Mouse (Mus musculus): ENCODE measurements around the gene Tmem41b. TPM values are rescaled to one million over a fixed set of nuclear protein-coding genes. Genes with fewer than 3 reads are reported as not detected.
"Not testable (repeated sequence)": the region's sequence is repeated elsewhere in the genome, so short reads cannot be mapped to it uniquely, and the experiment has no call there.

Tmem41b gene
- 19.8 and 39.7 TPM in 2 replicates for polyA plus RNA-seq (2012; rRNA removed)

DNA sequence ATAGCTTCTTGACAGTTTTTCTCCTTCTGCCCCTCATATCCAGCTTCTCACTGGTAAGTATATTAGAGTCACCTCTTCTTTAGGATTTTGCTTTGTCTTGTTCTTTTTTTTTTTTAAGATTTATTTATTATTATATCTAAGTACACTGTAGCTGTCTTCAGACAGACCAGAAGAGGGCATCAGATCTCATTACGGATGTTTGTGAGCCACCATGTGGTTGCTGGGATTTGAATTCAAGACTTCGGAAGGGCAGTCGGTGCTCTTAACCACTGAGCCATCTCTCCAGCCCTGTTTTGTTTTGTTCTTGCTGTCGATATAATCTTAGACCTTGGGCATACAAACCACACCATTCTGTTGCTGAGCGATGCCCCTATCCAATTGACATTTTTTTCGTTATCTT, at the start of gene Tmem41b:
TSS of gene Tmem41b (minus strand) at position 155 of the 400 bp plus-strand sequence.
- Histone ChIP-seq H3K27ac (ENCODE audit: insufficient read depth, low read depth, low read length) (peak within 1 kb of the TSS; percentile 84), H3K4me3 (ENCODE audit: low read depth, low read length) (peak within 1 kb of the TSS; percentile 74)
- H3K36me3 ChIP-seq (ENCODE audit: control insufficient read depth, insufficient read depth, low read length); H3K4me1 ChIP-seq (ENCODE audit: control insufficient read depth, insufficient read depth, insufficient read length, low read length); H3K27me3 ChIP-seq (ENCODE audit: control insufficient read depth, insufficient read depth, low read length): not testable (repeated sequence)
- 29% methylated on average over 6 of the region's 6 CpGs for WGBS

DNA sequence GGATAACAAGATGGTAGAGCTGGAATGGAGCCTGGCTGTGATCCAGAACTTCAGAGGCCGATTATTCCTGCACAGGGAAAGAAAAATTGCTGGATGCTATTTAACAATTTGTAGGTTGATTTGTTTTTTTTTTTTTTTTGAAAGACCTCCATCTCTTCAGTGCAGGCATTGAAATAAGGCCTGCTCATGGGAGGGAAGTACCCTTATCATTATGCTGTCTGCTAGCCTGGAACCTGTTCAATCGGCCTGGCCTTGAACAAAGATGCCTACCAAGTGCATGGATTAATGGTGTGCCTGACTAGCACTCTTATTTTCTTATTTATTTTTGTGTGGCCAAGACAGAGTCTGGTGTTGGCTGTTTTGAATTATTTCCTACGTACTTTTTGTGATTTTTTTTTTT, 43.6 kb upstream of the Tmem41b start:
- TF ChIP-seq CTCF (IDR thresholded peaks at IDR 0.05; ENCODE audit: extremely low read depth, insufficient read length, insufficient replicate concordance, low read depth, low read length), result no peak
- TF ChIP-seq POLR2A (IDR thresholded peaks at IDR 0.05; ENCODE audit: low read depth, low read length), result no peak
- Histone ChIP-seq H3K4me1 (ENCODE audit: control insufficient read depth, insufficient read depth, insufficient read length, low read length) (no peaks in the 10 kb centered on the region), H3K36me3 (ENCODE audit: control insufficient read depth, insufficient read depth, low read length) (peaks cover 31% of the 10 kb centered on the region), H3K27me3 (ENCODE audit: control insufficient read depth, insufficient read depth, low read length) (no peaks in the 10 kb centered on the region), H3K4me3 (ENCODE audit: low read depth, low read length) (no peak overlapping the region), H3K27ac (ENCODE audit: insufficient read depth, low read depth, low read length) (no peak overlapping the region)
- WGBS, result 66% methylated on average over 3 of the region's 3 CpGs

DNA sequence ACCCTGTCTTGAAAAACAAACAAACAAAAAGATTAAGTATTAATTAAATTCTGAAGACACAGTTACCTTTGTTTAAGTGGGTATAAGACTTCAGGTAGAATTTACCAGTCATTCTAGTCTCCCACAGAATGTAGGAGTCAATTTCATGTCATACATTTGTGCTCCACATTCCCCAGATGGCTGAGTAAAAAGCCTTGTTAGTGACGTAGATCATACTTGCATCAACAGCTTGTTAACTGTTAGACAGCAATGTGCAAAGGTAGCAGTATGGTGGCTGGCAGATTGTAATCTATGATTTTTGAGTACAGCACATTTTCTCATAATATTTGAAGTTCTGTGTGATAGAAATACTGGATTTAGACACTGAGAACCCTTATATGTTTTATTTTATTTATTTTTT, 42.1 kb upstream of the Tmem41b start:
- TF ChIP-seq POLR2A (IDR thresholded peaks at IDR 0.05; ENCODE audit: low read depth, low read length) (no peak), CTCF (IDR thresholded peaks at IDR 0.05; ENCODE audit: extremely low read depth, insufficient read length, insufficient replicate concordance, low read depth, low read length) (no peak)

DNA sequence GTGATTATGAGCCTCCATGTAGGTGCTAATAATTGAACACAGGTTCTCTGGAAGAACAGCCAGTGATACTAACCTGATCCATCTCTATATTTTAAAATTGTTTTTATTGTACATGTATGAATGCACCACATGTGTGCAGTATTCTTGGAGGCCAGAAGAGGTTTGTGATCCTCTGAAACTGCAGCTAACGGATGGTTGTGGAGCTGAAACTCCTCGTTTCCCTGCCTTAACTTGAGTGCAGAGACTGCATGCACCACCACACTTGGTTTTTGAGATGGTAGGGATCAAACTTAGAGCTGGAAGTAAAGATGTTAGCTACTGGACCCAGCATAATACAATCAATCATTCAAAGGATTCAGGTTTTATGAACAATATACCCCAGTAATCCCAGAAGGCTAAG, 39.9 kb upstream of the Tmem41b start:
- TF ChIP-seq POLR2A (IDR thresholded peaks at IDR 0.05; ENCODE audit: low read depth, low read length), result no peak
- TF ChIP-seq CTCF (IDR thresholded peaks at IDR 0.05; ENCODE audit: extremely low read depth, insufficient read length, insufficient replicate concordance, low read depth, low read length), result no peak
- WGBS, result 81% methylated on average over 2 of the region's 2 CpGs
- peaks cover 15% of the 10 kb centered on the region for H3K36me3 ChIP-seq (ENCODE audit: control insufficient read depth, insufficient read depth, low read length)
- no peak overlapping the region for H3K4me3 ChIP-seq (ENCODE audit: low read depth, low read length)
- H3K4me1 ChIP-seq (ENCODE audit: control insufficient read depth, insufficient read depth, insufficient read length, low read length), result no peaks in the 10 kb centered on the region
- H3K27me3 ChIP-seq (ENCODE audit: control insufficient read depth, insufficient read depth, low read length), result no peaks in the 10 kb centered on the region
- H3K27ac ChIP-seq (ENCODE audit: insufficient read depth, low read depth, low read length), result no peak overlapping the region

More for the DNA sequence above, 42.1 kb upstream of the Tmem41b start:
- H3K27me3 ChIP-seq (ENCODE audit: control insufficient read depth, insufficient read depth, low read length), result no peaks in the 10 kb centered on the region
- peaks cover 27% of the 10 kb centered on the region for H3K36me3 ChIP-seq (ENCODE audit: control insufficient read depth, insufficient read depth, low read length)
- no peak overlapping the region for H3K4me3 ChIP-seq (ENCODE audit: low read depth, low read length)
- H3K4me1 ChIP-seq (ENCODE audit: control insufficient read depth, insufficient read depth, insufficient read length, low read length), result no peaks in the 10 kb centered on the region
- WGBS, result 75% methylated on average over 1 of the region's 1 CpGs
- no peak overlapping the region for H3K27ac ChIP-seq (ENCODE audit: insufficient read depth, low read depth, low read length)

DNA sequence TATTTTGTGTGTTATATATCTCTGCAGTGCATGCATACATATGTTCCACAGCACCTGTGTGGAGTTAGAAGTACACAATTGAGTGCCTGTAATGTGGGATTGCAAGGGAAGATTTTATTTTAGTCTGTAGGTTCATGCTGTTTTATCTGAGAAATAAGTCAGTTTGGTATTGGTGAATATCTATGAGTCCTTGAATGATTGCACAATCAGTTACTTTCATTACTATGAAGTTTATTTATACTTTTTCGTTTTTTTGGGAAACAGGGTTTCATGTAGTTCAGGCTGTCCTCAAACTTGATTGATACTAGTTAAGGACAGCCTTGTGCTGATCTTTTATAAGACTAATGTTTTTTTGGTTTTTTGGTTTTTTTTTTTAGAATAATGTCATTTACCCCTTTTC, 36.8 kb upstream of the Tmem41b start:
- WGBS, result 70% methylated on average over 1 of the region's 1 CpGs
- H3K27me3 ChIP-seq (ENCODE audit: control insufficient read depth, insufficient read depth, low read length), result no peaks in the 10 kb centered on the region
- peaks cover 2% of the 10 kb centered on the region; the same call in 1 of the 2 replicates for H3K4me1 ChIP-seq (ENCODE audit: control insufficient read depth, insufficient read depth, insufficient read length, low read length)
- TF ChIP-seq POLR2A (IDR thresholded peaks at IDR 0.05; ENCODE audit: low read depth, low read length) (no peak), CTCF (IDR thresholded peaks at IDR 0.05; ENCODE audit: extremely low read depth, insufficient read length, insufficient replicate concordance, low read depth, low read length) (no peak)
- no peak overlapping the region for H3K27ac ChIP-seq (ENCODE audit: insufficient read depth, low read depth, low read length)
- H3K4me3 ChIP-seq (ENCODE audit: low read depth, low read length), result no peak overlapping the region
- H3K36me3 ChIP-seq (ENCODE audit: control insufficient read depth, insufficient read depth, low read length), result peaks cover 3% of the 10 kb centered on the region; the same call in 1 of the 2 replicates

DNA sequence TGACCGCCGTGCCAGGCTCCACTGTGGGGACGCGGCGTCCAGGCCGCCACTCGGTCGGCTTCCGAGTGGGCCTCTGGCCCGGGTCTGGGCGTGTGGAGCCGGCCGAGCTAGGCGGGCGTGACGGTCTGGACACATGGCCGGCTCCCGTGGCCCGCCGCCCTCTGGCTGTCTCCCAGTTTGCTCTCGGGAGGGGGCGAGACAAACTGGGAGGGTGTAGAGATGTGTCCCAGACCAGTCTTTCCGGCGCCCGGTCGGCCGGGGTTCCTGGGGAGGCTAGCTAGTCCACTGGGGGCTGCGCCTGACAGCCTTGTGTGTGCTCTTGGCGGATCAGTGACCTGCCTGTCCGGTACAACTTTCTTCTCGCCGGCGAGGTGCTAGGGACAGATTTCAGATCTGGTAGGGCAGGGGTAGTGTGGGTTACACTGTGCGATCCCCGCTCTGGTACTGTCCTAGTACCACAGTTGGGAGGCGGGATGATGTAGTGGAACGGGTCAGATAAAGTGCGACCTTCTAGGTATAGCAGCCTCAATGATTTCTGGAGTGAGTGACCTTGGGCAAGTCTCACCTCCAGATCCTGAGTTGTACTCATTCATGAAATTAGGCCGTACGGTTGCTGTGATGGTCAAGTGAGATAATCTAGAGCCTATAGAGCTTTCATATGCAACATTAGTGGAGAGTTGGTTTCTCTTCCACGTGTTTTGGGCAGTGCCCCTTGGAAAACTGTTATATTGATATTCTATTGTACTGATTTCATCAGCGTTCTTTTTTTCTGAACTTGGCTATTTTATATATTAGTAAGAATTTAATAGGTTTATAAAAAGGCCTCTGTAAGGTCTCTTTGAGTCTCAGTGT, 32.1 kb upstream of the Tmem41b start:
- under 1% methylated on average over 42 of the region's 42 CpGs for WGBS
- Histone ChIP-seq H3K27me3 (ENCODE audit: control insufficient read depth, insufficient read depth, low read length) (no peaks in the 10 kb centered on the region), H3K27ac (ENCODE audit: insufficient read depth, low read depth, low read length) (peak overlapping the region; percentile 61), H3K4me1 (ENCODE audit: control insufficient read depth, insufficient read depth, insufficient read length, low read length) (peaks cover 2% of the 10 kb centered on the region; the same call in 1 of the 2 replicates), H3K4me3 (ENCODE audit: low read depth, low read length) (peak overlapping the region; percentile 94), H3K36me3 (ENCODE audit: control insufficient read depth, insufficient read depth, low read length) (no peaks in the 10 kb centered on the region)
- TF ChIP-seq CTCF (IDR thresholded peaks at IDR 0.05; ENCODE audit: extremely low read depth, insufficient read length, insufficient replicate concordance, low read depth, low read length), result no peak
- no peak for TF ChIP-seq POLR2A (IDR thresholded peaks at IDR 0.05; ENCODE audit: low read depth, low read length)

DNA sequence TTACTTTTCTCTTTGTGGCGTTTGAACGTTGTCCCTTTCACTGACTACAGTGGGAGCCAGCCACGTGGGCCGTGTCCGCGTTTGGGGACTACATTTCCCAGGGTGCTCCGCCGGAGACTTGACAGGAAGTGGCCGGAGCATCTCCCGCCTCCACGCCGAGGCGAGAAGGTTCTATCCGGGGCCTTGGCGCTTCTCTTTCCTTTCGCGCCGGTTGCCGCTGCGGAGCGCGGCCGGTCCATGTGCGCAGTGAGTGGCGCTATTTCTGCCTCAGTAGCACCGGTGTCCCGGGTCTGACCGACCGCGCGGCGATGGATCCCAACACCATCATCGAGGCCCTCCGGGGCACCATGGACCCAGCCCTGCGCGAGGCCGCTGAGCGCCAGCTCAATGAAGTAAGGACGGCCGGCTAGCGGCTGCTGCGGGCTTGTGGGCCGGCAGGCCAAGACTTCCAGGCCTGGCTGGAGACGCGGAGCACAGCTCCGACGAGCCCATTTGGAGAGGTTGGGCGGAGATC, 31.4 kb upstream of the Tmem41b start, which contains the start of gene Ipo7:
TSS of gene Ipo7 (plus strand) at position 158 of the 514 bp plus-strand sequence.
- peak within 1 kb of the TSS; percentile 94 for H3K4me3 ChIP-seq (ENCODE audit: low read depth, low read length)
- H3K4me1 ChIP-seq (ENCODE audit: control insufficient read depth, insufficient read depth, insufficient read length, low read length), result peaks cover 3% of the 10 kb centered on the region
- no peaks in the 10 kb centered on the region for H3K27me3 ChIP-seq (ENCODE audit: control insufficient read depth, insufficient read depth, low read length)
- WGBS, result under 1% methylated on average over 48 of the region's 48 CpGs
- no peaks in the 10 kb centered on the region for H3K36me3 ChIP-seq (ENCODE audit: control insufficient read depth, insufficient read depth, low read length)
- TF ChIP-seq CTCF (IDR thresholded peaks at IDR 0.05; ENCODE audit: extremely low read depth, insufficient read length, insufficient replicate concordance, low read depth, low read length), result no peak
- TF ChIP-seq POLR2A (IDR thresholded peaks at IDR 0.05; ENCODE audit: low read depth, low read length), result peak; percentile 89
- peak within 1 kb of the TSS; percentile 61 for H3K27ac ChIP-seq (ENCODE audit: insufficient read depth, low read depth, low read length)

All from small intestine, adult 2 months (tissue).